Mouse (Mus musculus): ENCODE measurements around the gene Dok4. TPM values are rescaled to one million over a fixed set of nuclear protein-coding genes. Genes with fewer than 3 reads are reported as not detected.

Gene Dok4
- 0.78 and 0.82 TPM in 2 replicates for total RNA-seq (2017)

DNA sequence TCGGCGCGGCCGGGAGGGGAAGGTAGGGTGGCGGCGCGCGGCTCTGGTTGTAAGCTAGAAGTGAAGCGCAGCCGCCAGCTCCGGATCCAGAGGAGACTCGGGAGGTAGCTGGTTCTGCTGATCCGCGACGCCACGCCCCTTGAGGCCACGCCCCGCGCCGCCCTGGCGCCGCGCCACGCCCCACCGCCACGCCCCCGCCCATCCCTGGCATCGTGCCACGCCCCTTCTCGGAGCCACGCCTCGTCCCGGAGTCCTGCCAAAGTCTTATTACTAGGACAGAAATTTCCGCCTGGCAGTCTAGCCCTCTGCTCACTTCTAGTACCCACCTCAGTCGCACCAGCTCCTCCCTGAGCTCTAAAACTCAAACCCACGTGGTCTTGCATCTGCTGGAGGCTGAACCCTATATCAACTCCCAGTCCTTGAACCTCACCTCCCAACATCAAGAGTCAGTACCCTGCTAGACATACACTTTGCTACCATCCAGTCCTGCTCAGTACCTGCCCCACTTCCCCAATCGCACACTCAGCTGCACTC is at the start of gene Dok4:
Gene Dok4 (minus strand): TSS at position 134 of the 534 bp plus-strand sequence.
- peak; percentile 74 for ATAC-seq (replicated peaks; ENCODE audit: low read depth, poor library complexity, severe bottlenecking)

DNA sequence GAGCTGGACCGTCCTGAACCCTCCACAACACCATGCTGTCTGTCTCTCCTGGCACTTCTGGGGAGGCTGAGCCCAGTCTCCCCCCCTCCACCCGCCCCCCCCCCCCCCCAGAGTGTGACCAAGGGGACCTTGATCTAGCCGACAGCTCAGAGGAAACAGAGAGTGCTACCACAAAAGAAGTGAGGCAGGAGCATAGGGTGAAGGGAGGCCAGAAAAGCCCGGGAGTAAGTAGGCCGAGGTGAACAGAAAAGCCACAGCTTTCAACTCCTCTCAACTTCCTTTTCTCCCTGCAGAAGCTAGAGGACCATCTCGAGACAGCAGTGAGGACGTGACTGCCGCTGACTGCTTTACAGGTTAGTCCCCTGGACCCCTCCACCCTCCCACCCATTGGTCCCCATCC is 47.3 kb upstream of the Dok4 start, which contains the start of gene Adgrg5:
Gene Adgrg5 (plus strand): TSS at position 290 of the 400 bp plus-strand sequence.
- ATAC-seq (replicated peaks; ENCODE audit: low read depth, poor library complexity, severe bottlenecking) = peak; percentile 15

DNA sequence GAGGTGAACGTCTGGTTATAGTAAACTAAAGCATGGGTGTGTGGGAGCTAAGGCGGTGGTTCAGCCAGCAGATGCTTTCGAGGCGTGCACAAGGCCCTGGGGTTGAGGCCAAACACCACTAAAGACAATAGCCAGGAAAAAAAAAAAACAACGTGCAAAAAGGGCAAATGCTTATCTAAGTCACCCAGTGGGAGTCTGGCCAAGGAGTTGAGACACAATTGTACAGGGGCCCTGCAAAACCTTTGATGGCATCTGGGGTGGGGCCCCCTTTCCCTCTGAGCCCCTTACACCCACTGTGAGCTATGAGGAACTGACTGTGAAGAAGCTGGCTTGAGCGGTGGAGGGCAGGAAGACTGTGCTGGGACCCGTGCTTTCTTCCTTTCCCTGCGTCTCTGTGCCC is 46.5 kb upstream of the Dok4 start:
- peak; percentile 56 for ATAC-seq (replicated peaks; ENCODE audit: low read depth, poor library complexity, severe bottlenecking)

DNA sequence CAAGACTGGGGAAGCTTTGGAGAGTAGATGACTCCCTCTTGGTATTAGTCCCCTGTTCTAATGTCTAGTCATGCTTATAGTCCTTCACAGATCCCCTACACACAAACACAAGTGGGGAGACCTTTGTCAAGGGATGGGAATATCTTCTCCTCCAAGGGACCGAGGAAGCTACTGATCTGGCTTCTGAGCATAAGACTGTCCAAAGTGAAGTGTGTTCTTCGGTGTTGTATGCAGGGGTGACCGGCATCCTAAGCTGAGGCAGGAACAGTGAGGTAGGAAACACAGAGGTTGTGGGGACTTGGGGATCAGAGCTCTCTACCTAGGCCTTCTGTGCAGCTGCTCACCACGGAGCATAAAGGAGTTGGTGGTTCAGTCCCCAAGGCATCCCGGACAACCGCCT is 46.0 kb upstream of the Dok4 start:
- ATAC-seq (replicated peaks; ENCODE audit: low read depth, poor library complexity, severe bottlenecking) = no peak

DNA sequence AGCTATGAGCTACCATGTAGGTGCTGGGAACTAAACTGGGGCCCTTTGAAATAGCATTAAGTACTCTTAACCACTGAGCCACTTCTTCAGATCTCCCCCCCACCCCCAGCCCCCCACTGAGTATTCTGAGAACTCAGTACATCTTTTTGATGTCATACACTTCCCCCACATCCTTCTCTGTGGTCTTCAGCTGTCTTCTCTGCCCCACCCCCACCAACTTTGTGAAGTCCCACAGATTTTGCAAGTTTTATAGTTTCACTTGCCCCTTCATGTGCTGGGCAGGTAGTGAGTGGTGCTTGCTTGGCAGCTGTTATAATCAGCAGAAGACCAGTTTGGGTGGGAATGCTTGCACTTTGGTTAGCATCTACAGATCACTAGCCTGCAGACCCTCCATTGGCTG is 43.1 kb upstream of the Dok4 start:
- 0 out of 2 replicates have a peak, but pooled peaks have one; percentile 9 for ATAC-seq (replicated peaks; ENCODE audit: low read depth, poor library complexity, severe bottlenecking)

DNA sequence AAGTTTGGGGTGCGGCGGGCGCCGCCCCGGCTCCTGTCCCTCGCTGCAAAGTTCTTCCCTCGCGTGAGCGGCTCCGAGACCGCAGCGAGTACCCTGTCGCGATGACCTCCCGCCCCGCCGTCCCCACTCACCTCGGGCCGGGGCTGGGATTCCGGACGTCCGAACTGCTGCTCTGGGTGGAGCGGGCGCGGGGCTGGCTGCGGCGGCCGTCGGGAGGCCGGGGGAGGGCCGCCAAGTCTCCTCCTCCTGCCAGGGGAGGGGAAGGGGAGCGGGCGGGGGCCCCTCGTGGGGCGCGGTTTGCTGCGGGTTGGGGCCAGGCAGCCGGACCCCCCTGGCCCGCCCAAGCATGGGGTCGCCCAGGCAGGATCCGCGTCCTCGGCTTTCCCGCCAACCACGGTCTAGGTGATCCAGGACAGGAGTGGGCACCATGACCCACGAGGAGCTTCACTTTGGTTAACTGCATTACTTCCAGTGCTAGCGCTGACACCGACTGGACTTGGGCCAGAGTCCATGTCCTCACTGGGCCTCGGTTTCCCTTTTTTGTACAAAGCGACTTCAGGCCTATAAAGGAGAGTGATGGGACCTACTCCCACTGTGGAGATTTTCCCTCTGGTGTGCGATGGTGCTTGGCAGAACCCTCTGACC is 41.8 kb upstream of the Dok4 start, which contains the start of gene Ccdc102a:
Gene Ccdc102a (minus strand): TSS at position 248 of the 645 bp plus-strand sequence.
- no peak for ATAC-seq (replicated peaks; ENCODE audit: low read depth, poor library complexity, severe bottlenecking)

DNA sequence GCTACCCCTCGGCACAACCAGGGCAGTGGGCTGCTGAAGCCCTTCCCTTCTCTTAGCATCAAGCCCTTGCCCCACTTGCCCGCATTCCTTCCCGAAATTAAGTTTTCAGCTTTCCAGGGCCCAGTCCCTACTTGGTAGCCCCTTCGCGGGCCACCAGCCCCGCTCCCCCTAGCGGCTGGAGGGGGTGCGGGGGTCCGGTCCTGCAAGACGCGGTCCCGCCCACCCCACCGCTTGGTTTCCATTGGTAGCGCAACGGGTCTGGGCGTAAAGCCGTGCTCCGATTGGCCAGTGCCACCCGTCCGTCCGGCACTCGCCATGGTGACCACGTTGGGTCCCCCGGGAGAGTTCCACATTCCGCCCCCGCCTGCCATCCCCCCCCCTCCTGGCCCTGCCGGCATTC is 41.2 kb upstream of the Dok4 start:
- ATAC-seq (replicated peaks; ENCODE audit: low read depth, poor library complexity, severe bottlenecking) = peak; percentile 79

DNA sequence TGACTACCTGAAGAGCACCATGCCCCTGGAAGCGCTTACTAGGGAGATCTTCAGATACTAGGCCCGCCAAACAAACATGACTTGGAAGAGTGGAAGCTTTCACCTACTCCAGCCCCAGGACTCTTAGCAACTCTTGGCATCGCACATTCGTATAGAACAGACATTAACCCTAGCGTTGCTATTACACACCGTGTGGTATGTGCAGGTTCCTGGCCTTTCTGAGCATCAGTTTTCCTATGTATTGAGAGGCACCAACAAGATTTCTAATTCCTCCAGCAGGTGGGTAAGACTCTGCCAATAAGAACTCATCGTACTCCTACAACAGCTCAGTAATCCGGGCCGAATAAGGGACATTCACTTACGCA is 40.8 kb upstream of the Dok4 start:
- ATAC-seq (replicated peaks; ENCODE audit: low read depth, poor library complexity, severe bottlenecking) = 0 out of 2 replicates have a peak, but pooled peaks have one; percentile 1

DNA sequence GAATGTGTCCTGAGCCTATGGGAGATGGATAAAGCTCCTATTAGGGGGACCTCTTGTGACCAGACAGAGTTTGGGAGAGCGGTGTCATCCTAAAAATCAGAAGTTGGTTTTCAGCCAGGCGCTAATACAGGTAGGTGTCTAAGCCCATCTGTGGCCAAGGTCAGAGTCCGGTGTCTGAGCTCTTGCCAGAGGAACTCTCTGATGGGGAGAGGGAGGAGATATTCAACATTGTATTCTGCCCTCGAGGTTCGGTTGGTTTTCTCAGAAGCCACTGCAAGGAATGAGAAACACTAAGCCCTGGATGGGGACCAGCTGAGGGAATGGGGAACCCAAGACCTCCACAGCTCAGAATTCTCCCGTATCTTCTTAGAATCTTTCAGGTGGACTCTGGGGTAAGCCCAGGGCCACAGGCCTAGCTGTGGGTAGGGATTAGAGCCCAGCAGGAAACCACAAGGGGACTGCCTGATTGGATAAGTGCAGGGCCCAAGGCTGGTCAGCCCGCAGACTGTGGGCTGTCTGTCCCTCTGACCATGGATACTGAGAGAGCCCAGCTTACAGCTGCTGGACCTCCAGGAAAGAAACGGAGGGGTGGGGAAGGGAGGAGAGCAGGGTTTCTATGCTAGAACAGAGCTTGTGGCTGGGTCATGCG is 40.3 kb upstream of the Dok4 start:
- peak; percentile 36 for ATAC-seq (replicated peaks; ENCODE audit: low read depth, poor library complexity, severe bottlenecking)

DNA sequence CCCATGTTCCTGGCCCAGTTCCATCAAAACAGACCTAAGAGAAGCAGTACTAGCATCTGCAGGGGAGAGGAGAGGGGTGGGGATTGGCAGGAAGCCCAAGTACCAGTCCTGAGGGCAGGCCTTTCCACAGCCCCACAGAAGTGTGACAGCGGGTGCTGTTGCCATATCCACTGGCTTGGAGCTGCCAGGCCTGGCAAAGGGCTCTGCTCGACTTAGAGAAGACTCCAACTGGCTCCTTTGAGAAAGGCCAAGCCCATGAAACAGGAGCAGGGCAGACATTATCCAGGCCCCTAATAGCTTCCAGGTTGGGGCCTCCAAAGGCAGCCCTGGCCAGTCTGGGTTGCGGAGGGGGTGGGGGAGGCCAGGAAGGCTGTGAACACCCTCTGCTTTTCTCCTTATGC is 38.6 kb upstream of the Dok4 start:
- no peak for ATAC-seq (replicated peaks; ENCODE audit: low read depth, poor library complexity, severe bottlenecking)

DNA sequence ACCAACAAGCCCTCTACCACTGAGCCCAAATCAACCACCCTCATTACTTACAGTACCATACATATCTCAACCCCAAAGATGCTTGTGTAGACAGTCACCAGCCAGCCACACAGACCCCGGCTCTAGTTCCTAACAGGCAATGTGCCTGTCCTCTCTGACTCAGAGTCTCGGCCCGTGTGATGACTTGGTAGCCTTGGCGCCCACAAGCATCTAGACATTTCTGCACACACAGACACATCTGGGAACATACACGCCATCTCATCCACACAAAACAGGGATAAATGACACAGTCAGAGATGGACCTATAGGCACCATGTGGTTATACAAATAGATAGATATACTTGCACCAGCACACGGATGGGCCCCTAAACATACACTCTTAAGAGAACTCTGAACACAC is 38.1 kb upstream of the Dok4 start:
- no peak for ATAC-seq (replicated peaks; ENCODE audit: low read depth, poor library complexity, severe bottlenecking)

DNA sequence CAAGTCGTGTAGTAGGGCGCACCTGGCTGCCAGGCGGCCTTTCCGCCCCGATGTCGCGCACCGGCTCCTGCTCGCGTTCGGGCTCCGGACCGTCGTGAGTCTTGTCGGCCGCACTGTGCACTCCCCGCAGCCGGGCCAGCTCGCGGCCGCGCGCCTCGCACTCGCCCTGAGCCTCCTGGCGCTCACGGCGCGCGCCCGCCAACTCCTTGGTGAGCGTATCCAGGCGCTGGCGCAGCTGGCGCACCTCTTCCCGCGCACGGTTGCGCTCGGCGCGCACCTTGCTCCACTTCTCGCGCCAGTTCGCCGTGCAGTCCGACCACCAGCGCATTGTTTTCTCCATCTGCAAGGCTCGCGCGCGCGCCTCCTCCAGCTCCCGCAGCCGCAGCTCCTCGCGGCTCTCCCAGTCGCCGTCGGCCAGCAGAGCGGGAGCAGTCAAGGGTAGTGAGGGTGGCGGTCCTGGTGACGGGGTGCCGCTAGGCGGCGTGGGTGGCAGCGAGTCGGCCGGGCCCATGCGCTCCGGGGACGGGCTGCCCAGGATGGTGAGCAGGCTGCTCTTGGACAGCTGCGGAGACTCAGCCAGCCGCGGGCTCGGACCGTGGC is 37.0 kb upstream of the Dok4 start:
- no peak for ATAC-seq (replicated peaks; ENCODE audit: low read depth, poor library complexity, severe bottlenecking)

DNA sequence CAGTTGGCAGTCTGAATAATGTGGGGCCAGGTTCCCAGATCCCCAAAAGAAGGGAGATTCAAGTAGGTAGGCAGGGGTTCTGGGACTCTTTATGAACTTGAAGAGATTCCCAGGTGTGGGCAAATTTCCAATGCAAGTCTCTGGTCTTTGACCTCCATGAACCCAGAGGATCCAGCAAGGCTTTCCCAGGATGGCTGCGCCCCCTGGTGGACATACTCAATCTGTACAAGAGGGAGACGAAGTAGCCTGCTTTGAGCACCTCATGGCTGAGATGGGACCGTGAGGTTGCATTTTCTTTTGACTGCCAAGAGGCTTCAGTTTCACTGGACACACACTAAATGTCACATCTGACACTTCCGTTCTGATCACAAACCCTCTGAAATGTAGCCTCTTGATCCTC is 32.7 kb upstream of the Dok4 start:
- ATAC-seq (replicated peaks; ENCODE audit: low read depth, poor library complexity, severe bottlenecking) = peak; percentile 85

DNA sequence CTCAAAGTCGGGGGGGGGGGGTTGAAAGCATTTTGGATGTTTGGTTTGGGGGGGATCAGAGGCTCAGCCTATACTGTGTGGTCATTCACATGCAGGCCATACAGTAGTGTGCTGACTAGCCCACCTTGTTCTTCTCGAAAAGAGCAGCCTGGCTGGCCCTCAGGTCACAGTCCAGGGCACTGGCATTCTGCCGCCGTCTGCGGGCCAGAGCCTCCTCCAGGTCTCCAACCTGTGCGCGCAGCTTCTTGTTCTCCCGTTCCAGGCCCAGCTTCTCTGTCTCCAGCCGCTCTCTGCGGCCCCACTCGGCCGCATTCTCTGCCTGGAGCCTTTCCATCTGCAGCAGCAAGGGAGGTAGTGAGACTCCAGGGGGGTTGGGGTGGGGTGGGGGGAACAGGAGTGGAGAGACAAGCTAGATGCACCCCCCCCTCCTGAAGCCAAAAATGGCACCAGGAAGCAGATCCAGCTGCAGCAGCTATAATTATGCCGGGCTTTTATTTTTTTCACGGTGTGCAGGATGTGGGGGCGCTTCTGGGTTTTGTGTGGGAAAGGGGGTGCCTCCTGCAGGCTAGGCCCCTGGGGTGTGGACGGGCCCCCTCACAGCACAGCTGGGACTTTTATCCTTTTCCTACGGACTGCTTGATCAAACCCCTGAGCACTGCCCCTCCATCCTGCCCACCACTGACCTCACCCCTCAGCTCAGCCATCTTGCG is 31.6 kb upstream of the Dok4 start:
- no peak for ATAC-seq (replicated peaks; ENCODE audit: low read depth, poor library complexity, severe bottlenecking)

DNA sequence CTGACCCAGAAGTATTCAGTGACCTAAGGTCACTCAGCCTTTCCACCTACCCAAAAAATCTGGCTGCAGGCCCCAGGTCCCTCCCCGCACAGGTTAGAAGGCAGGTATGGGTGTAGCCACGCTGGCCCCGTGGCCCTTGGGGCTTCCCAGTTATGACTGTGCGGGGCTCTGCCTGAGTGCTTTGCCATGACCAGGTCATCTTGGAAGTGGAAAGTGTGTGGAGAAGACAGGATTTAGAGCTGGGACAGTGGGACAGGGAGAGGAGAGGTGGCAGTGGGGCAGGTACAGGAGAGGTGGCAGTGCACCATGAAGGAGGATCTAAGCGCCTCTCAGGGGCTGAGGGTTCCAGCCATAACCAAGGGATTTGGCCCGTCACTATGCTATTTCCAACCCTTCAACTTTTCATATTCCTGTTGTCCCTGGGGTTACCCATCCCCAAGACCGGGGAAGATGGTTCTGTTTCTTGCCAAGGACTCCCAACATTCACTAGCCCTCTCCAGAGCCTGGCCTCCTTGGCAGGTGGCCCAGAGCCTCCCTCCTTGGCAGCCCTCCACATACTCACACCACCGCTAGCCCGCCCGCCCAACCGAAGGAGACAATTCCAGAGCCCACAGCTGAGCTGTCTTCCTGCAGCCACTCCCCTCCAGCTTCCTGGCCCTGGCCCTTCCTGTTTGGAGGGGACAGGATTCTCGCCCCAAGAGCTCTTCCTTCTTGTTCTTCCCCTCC is 28.5 kb upstream of the Dok4 start:
- no peak for ATAC-seq (replicated peaks; ENCODE audit: low read depth, poor library complexity, severe bottlenecking)

DNA sequence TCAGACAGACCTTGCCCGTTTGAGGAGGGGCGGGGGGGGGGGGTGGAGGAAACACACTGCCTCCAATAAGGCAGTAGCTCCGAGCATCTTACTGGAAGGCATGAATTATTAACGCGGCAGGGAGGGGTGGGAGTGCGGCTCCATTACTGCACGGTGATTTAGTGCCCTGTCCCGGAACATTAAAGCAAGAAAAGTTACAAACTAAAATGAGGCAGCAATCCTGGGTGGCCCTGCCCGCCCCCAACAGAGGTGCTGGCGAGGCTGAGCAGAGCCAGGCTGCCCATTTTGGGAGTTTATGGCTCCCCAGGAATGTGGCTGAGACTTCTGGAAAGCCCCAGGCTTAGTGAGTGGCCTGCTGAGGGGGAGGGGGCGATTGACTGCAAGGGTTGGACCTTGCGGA is 27.6 kb upstream of the Dok4 start:
- no peak for ATAC-seq (replicated peaks; ENCODE audit: low read depth, poor library complexity, severe bottlenecking)

DNA sequence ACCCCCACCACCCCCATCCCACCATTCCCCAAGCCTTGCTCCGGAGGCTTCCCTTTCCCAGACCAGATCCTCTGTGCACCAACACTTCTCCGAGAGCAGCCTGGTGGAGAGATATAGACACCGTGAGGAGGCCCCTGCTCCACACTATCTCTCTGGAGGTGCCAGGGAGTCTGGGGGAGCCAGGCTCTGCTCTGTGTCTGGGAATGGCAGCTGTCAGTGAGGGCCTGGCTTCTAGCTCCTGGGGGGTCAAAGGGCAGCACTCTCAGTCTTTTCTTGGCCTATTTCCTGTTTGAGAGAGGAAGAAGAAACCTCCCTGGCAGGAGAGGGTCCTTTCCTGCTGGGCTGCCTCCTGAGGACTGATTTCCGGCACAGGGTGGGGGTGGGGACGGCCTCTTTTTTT is 24.9 kb upstream of the Dok4 start:
- ATAC-seq (replicated peaks; ENCODE audit: low read depth, poor library complexity, severe bottlenecking) = no peak

DNA sequence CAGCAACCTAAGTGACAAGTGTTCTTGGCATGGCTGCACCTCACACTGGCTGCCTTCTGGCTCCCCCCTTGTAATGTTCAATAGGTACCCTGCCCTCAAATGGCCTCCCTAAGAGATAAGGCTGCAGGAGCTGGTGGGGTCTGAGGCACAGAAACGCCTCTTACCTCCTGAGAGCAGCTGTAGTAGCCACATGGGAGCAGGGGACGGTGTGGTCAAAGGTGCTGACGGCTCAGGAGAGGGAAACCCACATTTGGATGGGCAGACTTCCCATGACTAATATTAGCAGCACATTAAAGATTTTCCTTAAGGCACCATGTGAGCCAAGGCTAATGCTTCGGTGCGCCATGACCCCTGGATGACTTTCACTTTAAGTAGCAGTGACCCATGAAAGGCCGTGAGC is 24.5 kb upstream of the Dok4 start:
- ATAC-seq (replicated peaks; ENCODE audit: low read depth, poor library complexity, severe bottlenecking) = no peak

DNA sequence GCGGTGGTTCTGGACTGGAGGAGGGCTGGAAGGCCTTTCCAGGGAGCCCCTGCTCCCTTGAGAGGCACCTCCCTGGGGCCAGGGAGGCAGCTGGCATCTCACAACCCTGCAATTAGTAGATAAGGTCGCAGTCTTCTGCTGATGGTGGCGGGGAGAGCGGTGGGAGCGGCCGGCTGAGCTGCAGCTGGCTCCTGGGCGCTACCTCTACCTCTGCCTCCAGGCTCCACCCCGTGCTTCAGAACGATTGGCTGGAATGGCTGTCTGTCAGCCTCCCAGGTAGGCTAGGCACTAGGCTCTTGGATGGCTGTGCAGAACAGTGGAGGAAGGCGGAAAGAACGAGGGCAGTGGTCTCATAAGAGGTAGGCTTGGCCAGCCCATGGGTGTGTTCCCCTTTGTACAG is 23.1 kb upstream of the Dok4 start:
- peak; percentile 90 for ATAC-seq (replicated peaks; ENCODE audit: low read depth, poor library complexity, severe bottlenecking)

DNA sequence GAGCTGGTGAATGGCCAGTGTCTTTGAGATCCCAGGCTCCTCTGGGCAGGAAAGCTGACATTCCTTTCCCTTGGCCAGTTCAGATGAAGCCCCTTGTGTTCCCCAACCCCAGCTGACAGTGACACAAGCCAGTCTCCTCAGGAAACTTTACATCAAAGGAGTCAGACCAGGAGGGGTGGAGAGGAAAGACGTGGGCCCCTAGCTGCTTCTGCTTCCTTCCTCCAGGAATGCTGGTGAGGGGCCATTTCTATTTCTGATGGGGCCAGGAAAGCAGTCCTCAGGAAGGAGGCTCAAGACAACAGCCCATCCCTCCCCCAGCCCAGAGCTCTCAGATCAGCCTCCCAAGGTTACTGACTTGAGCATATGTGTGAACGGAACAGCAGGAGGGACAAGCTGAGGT is 16.8 kb upstream of the Dok4 start:
- no peak for ATAC-seq (replicated peaks; ENCODE audit: low read depth, poor library complexity, severe bottlenecking)
